Mouse (Mus musculus) limb, embryonic 12.5 days (tissue): ENCODE results near the gene Mgarp. TPM values are rescaled to one million over a fixed set of nuclear protein-coding genes. Genes with fewer than 3 reads are reported as not detected.
"Not testable (repeated sequence)": the region's sequence is repeated elsewhere in the genome, so short reads cannot be mapped to it uniquely, and the experiment has no call there.

Source experiments
- ATAC-seq: fragments of 200-750 bp; cut with Nextera tagmentation; 2 replicates; pipeline ENCODE4 v1.8.0; 2017; ENCODE audit warnings: low read depth, moderate TSS enrichment; ENCODE audit not compliant: insufficient number of reproducible peaks, insufficient read depth, low FRiP score, low TSS enrichment
- H3K27ac ChIP-seq: fragments of 300-500 bp; sonication (generic); 2 replicates; pipeline ENCODE4 v1.5.1; 2016; ENCODE audit warnings: mild to moderate bottlenecking, moderate library complexity
- H3K27me3 ChIP-seq: fragments of 300-500 bp; sonication (generic); 2 replicates; pipeline ENCODE4 v1.6.1; 2016; ENCODE audit warnings: mild to moderate bottlenecking, moderate library complexity
- H3K36me3 ChIP-seq: fragments of 300-500 bp; sonication (generic); 2 replicates; pipeline ENCODE4 v1.6.1; 2016; ENCODE audit warnings: mild to moderate bottlenecking, moderate library complexity
- H3K4me1 ChIP-seq: fragments of 300-500 bp; sonication (generic); replicated peaks from 2 replicates; pipeline ENCODE4 v1.6.1; 2016
- H3K4me2 ChIP-seq: fragments of 300-500 bp; sonication (generic); 2 replicates; pipeline ENCODE4 v1.6.1; 2016; ENCODE audit warnings: mild to moderate bottlenecking, moderate library complexity
- H3K4me3 ChIP-seq: fragments of 300-500 bp; sonication (generic); replicated peaks from 2 replicates; pipeline ENCODE4 v1.5.1; 2016; ENCODE audit warnings: mild to moderate bottlenecking
- H3K9ac ChIP-seq: fragments of 300-500 bp; sonication (generic); replicated peaks from 2 replicates; pipeline ENCODE4 v1.6.1; 2016; ENCODE audit warnings: mild to moderate bottlenecking, moderate library complexity
- H3K9me3 ChIP-seq: fragments of 300-500 bp; sonication (generic); 2 replicates; pipeline ENCODE4 v1.6.1; 2016; ENCODE audit warnings: mild to moderate bottlenecking, moderate library complexity
- WGBS: fragments of 180-500 bp; shearing (Covaris S2); methylation state at CpG from one replicate; pipeline ENCODE4 v1.1.7; 2016; 5-methylcytosine and 5-hydroxymethylcytosine counted together
- polyA plus RNA-seq: library from polyadenylated mRNA; unstranded; fragments of >200 nt; fragmentation: Nextera tagmentation; extraction: Ambion mirVana; gene quantifications from 2 replicates; pipeline ENCODE4 v1.2.1, GENCODE M21; 2016

Mgarp gene
- 3.8 and 4.8 TPM in 2 replicates for polyA plus RNA-seq

DNA sequence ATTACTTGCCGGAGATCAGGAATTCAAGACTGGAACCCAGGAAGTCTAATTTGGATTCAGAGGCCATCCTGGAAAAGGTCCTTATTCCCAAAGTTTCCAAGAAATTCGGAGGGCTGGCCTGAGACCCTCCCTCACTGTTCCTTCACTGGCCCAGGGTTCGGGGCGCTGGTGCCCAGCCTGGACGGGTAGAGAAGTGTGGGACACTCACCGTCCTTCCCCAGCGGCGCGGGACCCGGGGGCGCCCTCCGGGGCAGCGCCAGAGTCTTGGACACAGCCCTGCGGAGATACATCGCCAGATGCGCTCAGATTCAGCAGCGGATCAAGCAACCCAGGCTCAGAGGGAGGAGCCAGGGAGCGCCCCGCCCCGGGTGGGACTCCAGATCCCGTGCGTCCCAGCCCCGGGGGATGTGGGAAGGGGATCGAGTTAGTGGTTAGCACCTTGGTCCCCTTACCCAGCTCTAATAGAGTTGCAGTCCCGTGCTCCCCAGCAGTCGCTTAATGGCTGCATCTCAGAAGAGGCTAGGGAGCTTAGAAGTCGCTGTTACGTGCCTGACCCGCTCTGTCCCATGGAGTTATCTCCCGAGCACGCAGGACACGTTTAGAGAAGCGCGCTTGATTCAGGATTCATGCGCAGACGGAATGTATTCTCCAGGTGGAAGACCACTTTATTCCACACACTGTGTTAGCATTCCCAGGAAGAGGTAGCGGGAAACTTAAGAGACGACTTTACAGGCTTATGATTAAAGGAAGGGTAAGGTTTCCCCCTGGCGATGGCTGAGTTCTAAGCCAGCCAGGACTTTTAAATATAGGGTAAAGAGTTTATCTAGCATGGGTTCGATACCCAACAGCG lies at the start of gene Mgarp:
Mgarp (minus strand) TSS at position 520 of the 850 bp plus-strand sequence.
- Histone ChIP-seq H3K4me1 (no peaks in the 10 kb centered on the region), H3K27ac (no peak within 1 kb of the TSS), H3K27me3 (peaks cover 40% of the 10 kb centered on the region), H3K9ac (peak within 1 kb of the TSS; percentile 63), H3K4me3 (peak within 1 kb of the TSS; percentile 48), H3K36me3 (no peaks in the 10 kb centered on the region), H3K4me2 (peak within 1 kb of the TSS; percentile 80), H3K9me3 (no peaks in the 10 kb centered on the region)
- WGBS = 3% methylated on average over 41 of the region's 41 CpGs
- peak; percentile 62 for ATAC-seq

- Histone ChIP-seq H3K9me3 (no peaks in the 10 kb centered on the region), H3K4me1 (no peaks in the 10 kb centered on the region), H3K27me3 (no peaks in the 10 kb centered on the region), H3K4me3 (no peak overlapping the region), H3K27ac (no peak overlapping the region), H3K36me3 (peaks cover 22% of the 10 kb centered on the region), H3K4me2 (no peak overlapping the region), H3K9ac (no peak overlapping the region)
- 90% methylated on average over 3 of the region's 3 CpGs for WGBS
- no peak for ATAC-seq
Measured at GRCm38 (mm10) chr3:51434871-51435595, 38.5 kb upstream of the Mgarp start.

- H3K27me3 ChIP-seq, ATAC-seq, H3K9me3 ChIP-seq, H3K4me3 ChIP-seq, H3K4me1 ChIP-seq, H3K27ac ChIP-seq, H3K9ac ChIP-seq, H3K4me2 ChIP-seq: not testable (repeated sequence)
- peaks cover 18% of the 10 kb centered on the region for H3K36me3 ChIP-seq
- WGBS = 86% methylated on average over 5 of the region's 5 CpGs
Measured at GRCm38 (mm10) chr3:51434364-51434763, 37.8 kb upstream of the Mgarp start.

DNA sequence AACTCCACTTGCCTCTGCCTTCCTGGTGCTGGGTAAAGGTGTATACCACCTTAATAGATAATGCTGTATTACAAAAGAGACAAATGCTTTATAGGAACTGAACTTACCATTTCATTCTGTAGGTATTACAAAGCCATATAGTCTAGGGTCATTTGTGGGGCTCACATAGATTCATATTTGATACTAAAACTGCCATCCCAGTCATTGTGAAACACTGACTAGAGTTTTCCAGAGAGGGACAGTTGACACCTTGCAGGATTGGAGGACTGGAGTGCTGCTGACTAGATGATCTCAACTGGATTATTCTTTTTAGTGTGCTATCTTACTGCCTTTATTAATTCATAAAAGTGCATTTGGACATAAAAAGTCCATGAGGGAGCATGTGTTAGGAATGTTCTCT lies 28.9 kb upstream of the Mgarp start:
- H3K4me1 ChIP-seq = no peaks in the 10 kb centered on the region
- no peak for ATAC-seq
- no peak overlapping the region for H3K27ac ChIP-seq
- no peak overlapping the region for H3K4me2 ChIP-seq
- no peak overlapping the region for H3K4me3 ChIP-seq
- no peaks in the 10 kb centered on the region for H3K27me3 ChIP-seq
- no peaks in the 10 kb centered on the region for H3K9me3 ChIP-seq
- H3K9ac ChIP-seq = no peak overlapping the region
- peaks cover 3% of the 10 kb centered on the region; the same call in 1 of the 2 replicates for H3K36me3 ChIP-seq

GRCm38 (mm10) chr3:51421921-51422320 lies 25.4 kb upstream of the Mgarp start:
- H3K4me1 ChIP-seq = peaks cover 11% of the 10 kb centered on the region
- no peak overlapping the region for H3K4me3 ChIP-seq
- no peak overlapping the region for H3K4me2 ChIP-seq
- no peak overlapping the region for H3K27ac ChIP-seq
- peaks cover 3% of the 10 kb centered on the region; the same call in 1 of the 2 replicates for H3K36me3 ChIP-seq
- WGBS = 87% methylated on average over 3 of the region's 3 CpGs
- no peak overlapping the region for H3K9ac ChIP-seq
- no peaks in the 10 kb centered on the region for H3K27me3 ChIP-seq
- H3K9me3 ChIP-seq = no peaks in the 10 kb centered on the region
- no peak for ATAC-seq

DNA sequence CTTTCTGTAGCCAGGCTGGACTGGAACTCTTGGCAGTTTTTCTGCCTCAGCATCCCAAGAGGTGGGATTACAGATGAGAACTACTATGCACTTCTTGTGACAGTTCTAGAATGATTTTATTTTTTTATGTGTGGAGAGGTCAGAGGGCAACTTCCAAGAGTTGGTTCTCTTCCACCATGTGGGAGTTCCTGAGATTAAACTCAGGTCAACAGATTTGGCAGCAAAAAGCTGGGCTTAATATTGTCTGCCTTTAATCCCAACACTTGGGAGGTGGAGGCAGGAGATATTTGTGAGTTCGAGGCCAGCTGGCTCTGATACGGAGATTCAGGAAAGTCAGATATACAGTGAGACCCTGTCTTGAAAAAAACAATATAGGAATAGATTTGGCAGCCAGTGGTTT lies 21.4 kb upstream of the Mgarp start:
- H3K4me2 ChIP-seq = peak overlapping the region; percentile 82
- ATAC-seq = no peak
- H3K4me1 ChIP-seq = peaks cover 19% of the 10 kb centered on the region
- 72% methylated on average over 2 of the region's 2 CpGs for WGBS
- H3K27me3 ChIP-seq = no peaks in the 10 kb centered on the region
- H3K27ac ChIP-seq = no peak overlapping the region
- no peak overlapping the region for H3K4me3 ChIP-seq
- no peak overlapping the region for H3K9ac ChIP-seq
- H3K9me3 ChIP-seq = no peaks in the 10 kb centered on the region
- peaks cover 3% of the 10 kb centered on the region; the same call in 1 of the 2 replicates for H3K36me3 ChIP-seq

DNA sequence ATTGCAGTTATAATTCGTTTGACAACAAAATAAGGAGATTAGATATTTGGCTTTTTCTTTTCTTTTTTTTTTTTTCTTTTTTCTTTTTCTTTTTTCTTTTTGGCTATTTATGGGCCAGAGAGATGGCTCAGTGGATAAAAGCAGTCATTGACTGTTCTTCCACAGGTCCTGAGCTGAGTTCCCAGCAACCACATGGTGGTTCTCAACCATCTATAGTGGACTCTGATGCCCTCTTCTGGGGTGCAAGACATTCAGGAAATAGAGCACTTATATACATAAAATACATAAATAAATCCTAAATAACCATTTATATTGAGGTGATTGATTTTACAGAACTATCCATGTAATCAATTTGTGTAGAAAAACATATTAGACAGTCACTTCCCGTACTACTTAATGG lies 20.9 kb upstream of the Mgarp start:
- 58% methylated on average over 2 of the region's 2 CpGs for WGBS
- H3K9ac ChIP-seq = no peak overlapping the region
- peaks cover 3% of the 10 kb centered on the region; the same call in 1 of the 2 replicates for H3K36me3 ChIP-seq
- no peak overlapping the region for H3K27ac ChIP-seq
- no peaks in the 10 kb centered on the region for H3K9me3 ChIP-seq
- H3K4me3 ChIP-seq = peak overlapping the region; percentile 100
- peaks cover 19% of the 10 kb centered on the region for H3K4me1 ChIP-seq
- ATAC-seq = no peak
- no peaks in the 10 kb centered on the region for H3K27me3 ChIP-seq
- peak overlapping the region; percentile 82 for H3K4me2 ChIP-seq

GRCm38 (mm10) chr3:51417135-51417458 lies 20.6 kb upstream of the Mgarp start:
- no peak overlapping the region for H3K27ac ChIP-seq
- no peaks in the 10 kb centered on the region for H3K27me3 ChIP-seq
- no peaks in the 10 kb centered on the region for H3K9me3 ChIP-seq
- peaks cover 19% of the 10 kb centered on the region for H3K4me1 ChIP-seq
- H3K36me3 ChIP-seq = peaks cover 3% of the 10 kb centered on the region; the same call in 1 of the 2 replicates
- WGBS = 12% methylated on average over 8 of the region's 8 CpGs
- peak overlapping the region; percentile 98 for H3K9ac ChIP-seq
- H3K4me2 ChIP-seq = peak overlapping the region; percentile 82
- no peak for ATAC-seq
- H3K4me3 ChIP-seq = peak overlapping the region; percentile 100

GRCm38 (mm10) chr3:51416364-51417134 lies 20.0 kb upstream of the Mgarp start:
- Histone ChIP-seq H3K4me3 (peak overlapping the region; percentile 100), H3K36me3 (no peaks in the 10 kb centered on the region; the same call in 1 of the 2 replicates), H3K27ac (peak overlapping the region; percentile 94), H3K4me1 (peaks cover 19% of the 10 kb centered on the region), H3K9ac (peak overlapping the region; percentile 98), H3K27me3 (no peaks in the 10 kb centered on the region), H3K4me2 (peak overlapping the region; percentile 82), H3K9me3 (no peaks in the 10 kb centered on the region)
- WGBS = under 1% methylated on average over 63 of the region's 68 CpGs
- ATAC-seq = 0 out of 2 replicates have a peak, but pooled peaks have one; percentile 8

DNA sequence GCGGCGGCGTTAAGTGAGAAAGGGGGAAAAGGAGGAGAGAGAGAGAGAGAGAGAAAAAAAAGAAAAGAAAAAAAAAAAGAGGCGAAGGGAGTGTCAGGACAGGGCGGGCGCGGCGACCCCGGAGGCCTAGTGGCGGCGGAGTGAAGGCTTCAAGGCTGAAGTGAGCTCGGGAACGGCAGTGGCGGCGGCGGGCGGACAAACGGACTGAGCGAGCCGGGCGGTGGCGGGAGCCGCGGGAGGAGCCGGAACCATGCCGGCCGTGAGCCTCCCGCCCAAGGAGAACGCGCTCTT lies 19.5 kb upstream of the Mgarp start:
- H3K9me3 ChIP-seq = no peaks in the 10 kb centered on the region
- peak overlapping the region; percentile 100 for H3K4me3 ChIP-seq
- no peaks in the 10 kb centered on the region for H3K36me3 ChIP-seq
- H3K4me1 ChIP-seq = peaks cover 19% of the 10 kb centered on the region
- peak; percentile 30; the same call in 1 of the 2 replicates for ATAC-seq
- WGBS = under 1% methylated on average over 25 of the region's 30 CpGs
- H3K27ac ChIP-seq = peak overlapping the region; percentile 94
- no peaks in the 10 kb centered on the region for H3K27me3 ChIP-seq
- H3K4me2 ChIP-seq = peak overlapping the region; percentile 82
- peak overlapping the region; percentile 98 for H3K9ac ChIP-seq
